In genomic region chr12:6590231-6590630, GRCm38 (mm10) we compare ENCODE assay signal across 23 mouse cellular contexts.
DNase-seq lines count a peak whose midpoint lies in the region; ATAC-seq lines count a peak whose summit lies in the region.
"Had no signal": no experiment of that assay in that cellular context is flagged by ENCODE, and none has a peak within 500 bp of the region (broad histone marks: within the 10 kb centered on the region; RNA-seq: fewer than 3 reads in every experiment).

No protein-coding gene starts in this region.

- H3K9ac ChIP-seq in heart, embryonic 12.5 days: no peak overlapping the region
- H3K9ac ChIP-seq: embryonic facial prominence, embryonic 15.5 days; hindbrain, embryonic 13.5 days; liver, embryonic 15.5 days; midbrain, embryonic 13.5 days; neural tube, embryonic 15.5 days had no signal

- H3K27me3 ChIP-seq in heart, embryonic 12.5 days (replicated peaks): no peaks in the 10 kb centered on the region
- H3K27me3 ChIP-seq: embryonic facial prominence, embryonic 15.5 days; hindbrain, embryonic 13.5 days; liver, embryonic 15.5 days; midbrain, embryonic 13.5 days; neural tube, embryonic 15.5 days had no signal

- no peaks in the 10 kb centered on the region for H3K4me1 ChIP-seq in heart, embryonic 12.5 days (replicated peaks)
- H3K4me1 ChIP-seq: embryonic facial prominence, embryonic 15.5 days; heart, embryonic 10.5 days; liver, embryonic 15.5 days; neural tube, embryonic 15.5 days had no signal

- ATAC-seq in heart, embryonic 12.5 days (ENCODE audit: insufficient number of reproducible peaks, low FRiP score): no peak
- ATAC-seq: activated CD4-positive, CD25-positive, alpha-beta regulatory T cell, adult 4 months; CD4-positive, CD25-positive, alpha-beta regulatory T cell, adult 4 months; midbrain, embryonic 13.5 days had no signal

- H3K36me3 ChIP-seq in heart, embryonic 12.5 days: no peaks in the 10 kb centered on the region
- H3K36me3 ChIP-seq: embryonic facial prominence, embryonic 15.5 days; heart, embryonic 10.5 days; hindbrain, embryonic 13.5 days; liver, embryonic 15.5 days; midbrain, embryonic 13.5 days; neural tube, embryonic 15.5 days had no signal

- no peak overlapping the region for H3K27ac ChIP-seq in heart, embryonic 12.5 days (ENCODE audit: poor library complexity, severe bottlenecking)
- H3K27ac ChIP-seq: embryonic facial prominence, embryonic 15.5 days; heart, embryonic 10.5 days; hindbrain, embryonic 13.5 days; liver, embryonic 15.5 days; midbrain, embryonic 13.5 days; neural tube, embryonic 15.5 days had no signal

- 58% methylated on average over 2 of the region's 2 CpGs for WGBS in heart, embryonic 12.5 days

- H3K9me3 ChIP-seq in heart, embryonic 12.5 days (replicated peaks): no peaks in the 10 kb centered on the region
- H3K9me3 ChIP-seq: embryonic facial prominence, embryonic 15.5 days; heart, embryonic 10.5 days; hindbrain, embryonic 13.5 days; liver, embryonic 15.5 days; midbrain, embryonic 13.5 days; neural tube, embryonic 15.5 days had no signal

- DNase-seq in adrenal gland, adult (ENCODE audit: inconsistent age in 2 of 2, low spot score in 1 of 2): peak; percentile 63 to 90
- no peak for DNase-seq in adrenal gland, postnatal 4 days (ENCODE audit: low spot score in 2 of 2)
- DNase-seq in right cerebral cortex, adult 18-20 months: peak; percentile 12
- DNase-seq in right cerebral cortex, postnatal 14 days: no peak
- peak; percentile 12 to 33 for DNase-seq in layer of hippocampus, adult 8-10 months (ENCODE audit: low spot score in 2 of 2)
- no peak for DNase-seq in left cerebral cortex, adult 11 months (ENCODE audit: low spot score)
- DNase-seq in testis, postnatal 14 days (ENCODE audit: low spot score): no peak
- DNase-seq: cerebellum, adult 11-12 months; cerebellum, postnatal 36 days; heart, postnatal 14 days; kidney, adult 9 months; right cerebral cortex, postnatal 4 days; thymus, adult 18-20 months; thymus, postnatal 4 days had no signal

- H3K4me2 ChIP-seq in heart, embryonic 12.5 days: no peak overlapping the region
- H3K4me2 ChIP-seq: embryonic facial prominence, embryonic 15.5 days; hindbrain, embryonic 13.5 days; liver, embryonic 15.5 days; midbrain, embryonic 13.5 days; neural tube, embryonic 15.5 days had no signal

- no peak overlapping the region for H3K4me3 ChIP-seq in heart, embryonic 12.5 days
- H3K4me3 ChIP-seq: embryonic facial prominence, embryonic 15.5 days; heart, embryonic 10.5 days; hindbrain, embryonic 13.5 days; liver, embryonic 15.5 days; midbrain, embryonic 13.5 days; neural tube, embryonic 15.5 days had no signal

Comparison
In these comparisons a context has a peak if more than half of its experiments do, and no peak if none do; other contexts are left out.
1. DNase-seq: peak in adrenal gland, adult (2 of 2), right cerebral cortex, adult 18-20 months (single experiment) and layer of hippocampus, adult 8-10 months (2 of 2); none in adrenal gland, postnatal 4 days (0 of 2), right cerebral cortex, postnatal 14 days (single experiment), left cerebral cortex, adult 11 months (single experiment) and testis, postnatal 14 days (single experiment).